Mouse (Mus musculus): ENCODE results near the gene Acadvl. TPM values are rescaled to one million over a fixed set of nuclear protein-coding genes. Genes with fewer than 3 reads are reported as not detected.

Acadvl gene
- total and polyA plus RNA-seq, 3 experiments = 92.5 to 123 TPM; not detected in 1

DNA sequence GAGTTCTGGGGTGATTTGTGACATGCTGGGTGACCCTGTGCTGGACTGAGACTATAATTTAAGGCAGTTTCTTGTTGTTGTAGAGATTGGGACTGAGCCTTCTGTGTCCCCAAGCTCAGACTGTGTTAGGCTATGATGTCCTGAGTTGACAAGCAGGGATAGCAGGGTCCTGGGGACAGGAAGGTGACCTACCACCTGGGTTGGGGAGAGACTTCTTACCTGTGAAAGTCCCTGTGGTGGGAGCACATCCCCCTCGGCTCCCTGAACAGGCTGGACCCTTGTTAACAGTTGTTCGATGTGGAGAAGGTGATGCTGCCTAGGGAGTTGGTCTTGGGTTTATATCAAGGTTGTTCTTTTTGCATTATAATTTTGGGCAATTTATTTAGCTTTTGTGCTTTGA, 12.7 kb downstream of the Acadvl start:
- Histone ChIP-seq H3K4me3 (ENCODE audit: control insufficient read depth in 1 of 2, insufficient read depth in 1 of 2, low read depth in 2 of 2, low read length in 2 of 2) (no peak overlapping the region), H3K9ac (ENCODE audit: control insufficient read depth, low read depth, low read length, poor library complexity, severe bottlenecking) (no peak overlapping the region), H3K9me3 (replicated peaks; ENCODE audit: insufficient read depth, low read length) (no peaks in the 10 kb centered on the region), H3K36me3 (ENCODE audit: control insufficient read depth in 1 of 2, insufficient read depth in 2 of 2, low read length in 2 of 2) (peaks cover 8 to 37% of the 10 kb centered on the region in 2 experiments), H3K27me3 (ENCODE audit: control insufficient read depth in 1 of 2, insufficient read depth in 2 of 2, low read length in 2 of 2) (no peaks in the 10 kb centered on the region), H3K4me1 (ENCODE audit: control insufficient read depth in 1 of 2, insufficient read depth in 2 of 2, low read length in 2 of 2) (peaks cover 16 to 36% of the 10 kb centered on the region in 2 experiments), H3K79me2 (ENCODE audit: control insufficient read depth, insufficient read depth, low read length, poor library complexity) (peaks cover 35% of the 10 kb centered on the region), H3K27ac (ENCODE audit: control insufficient read depth, low read depth, low read length) (no peak overlapping the region)
- TF ChIP-seq RCOR1 (IDR thresholded peaks at IDR 0.05; ENCODE audit: low read depth, low read length) (no peak), MAZ (IDR thresholded peaks at IDR 0.05; ENCODE audit: low read depth, low read length) (no peak), KAT2A (conservative IDR thresholded peaks at IDR 0.05; ENCODE audit: low read depth, low read length) (no peak), RAD21 (IDR thresholded peaks at IDR 0.05; ENCODE audit: low read depth, low read length) (no peak), POLR2AphosphoS5 (IDR thresholded peaks at IDR 0.05; ENCODE audit: borderline replicate concordance, low read depth, low read length) (no peak), TBP (IDR thresholded peaks at IDR 0.05; ENCODE audit: low read depth, low read length) (no peak), HCFC1 (IDR thresholded peaks at IDR 0.05; ENCODE audit: low read depth, low read length) (no peak), NELFE (IDR thresholded peaks at IDR 0.05; ENCODE audit: low read depth, low read length) (no peak), ZKSCAN1 (IDR thresholded peaks at IDR 0.05; ENCODE audit: low read depth, low read length) (no peak), E2F4 (IDR thresholded peaks at IDR 0.05; ENCODE audit: borderline replicate concordance, low read depth, low read length) (no peak), NRF1 (IDR thresholded peaks at IDR 0.05; ENCODE audit: insufficient read depth, low read depth, low read length, poor library complexity, severe bottlenecking) (no peak)
- no peak for DNase-seq (ENCODE audit: low read depth, low spot score)

DNA sequence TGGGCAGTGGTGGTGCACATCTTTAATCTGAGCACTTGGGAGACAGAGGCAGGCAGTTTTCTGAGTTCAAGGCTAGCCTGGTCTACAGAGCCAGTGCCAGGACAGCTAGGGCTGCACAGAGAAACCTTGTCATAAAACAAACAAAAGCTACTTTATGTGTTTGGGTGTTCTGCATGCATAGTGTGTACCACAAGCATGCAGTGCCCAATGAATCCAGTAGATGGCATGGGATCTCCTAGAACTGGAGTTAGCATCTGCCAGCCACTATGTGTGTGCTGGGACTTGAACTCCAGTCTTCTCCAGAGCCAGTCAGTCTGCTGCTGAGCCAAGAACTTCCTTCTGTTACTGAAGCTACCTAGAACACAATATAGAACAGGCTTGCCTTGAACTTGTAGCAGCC, 13.3 kb downstream of the Acadvl start:
- no peak overlapping the region for H3K27ac ChIP-seq (ENCODE audit: control insufficient read depth, low read depth, low read length)
- no peak for TF ChIP-seq MYC (IDR thresholded peaks at IDR 0.05; ENCODE audit: low read depth, low read length)
- no peak for TF ChIP-seq EP300 (IDR thresholded peaks at IDR 0.05; ENCODE audit: low read depth in 1 of 2, low read length in 2 of 2)
- TF ChIP-seq TCF12 (IDR thresholded peaks at IDR 0.05; ENCODE audit: low read depth, low read length) = no peak
- no peak for TF ChIP-seq BHLHE40 (IDR thresholded peaks at IDR 0.05; ENCODE audit: borderline replicate concordance, low read depth, low read length)
- TF ChIP-seq NELFE (IDR thresholded peaks at IDR 0.05; ENCODE audit: low read depth, low read length) = no peak
- TF ChIP-seq MAFK (IDR thresholded peaks at IDR 0.05; ENCODE audit: borderline replicate concordance, low read depth, low read length) = no peak
- no peak for TF ChIP-seq SIN3A (IDR thresholded peaks at IDR 0.05; ENCODE audit: low read length)
- TF ChIP-seq ZMIZ1 (IDR thresholded peaks at IDR 0.05; ENCODE audit: low read depth, low read length) = no peak
- peaks cover 40% of the 10 kb centered on the region for H3K79me2 ChIP-seq (ENCODE audit: control insufficient read depth, insufficient read depth, low read length, poor library complexity)
- DNase-seq (ENCODE audit: low read depth, low spot score) = peak; percentile 35
- no peaks in the 10 kb centered on the region for H3K27me3 ChIP-seq (ENCODE audit: control insufficient read depth in 1 of 2, insufficient read depth in 2 of 2, low read length in 2 of 2)
- peak overlapping the region; percentile 87 for H3K9ac ChIP-seq (ENCODE audit: control insufficient read depth, low read depth, low read length, poor library complexity, severe bottlenecking)
- H3K36me3 ChIP-seq (ENCODE audit: control insufficient read depth in 1 of 2, insufficient read depth in 2 of 2, low read length in 2 of 2) = peaks cover 8 to 39% of the 10 kb centered on the region in 2 experiments
- no peaks in the 10 kb centered on the region for H3K9me3 ChIP-seq (replicated peaks; ENCODE audit: insufficient read depth, low read length)
- peak overlapping the region; percentile 69 to 83 for H3K4me3 ChIP-seq (ENCODE audit: control insufficient read depth in 1 of 2, insufficient read depth in 1 of 2, low read depth in 2 of 2, low read length in 2 of 2)
- H3K4me1 ChIP-seq (ENCODE audit: control insufficient read depth in 1 of 2, insufficient read depth in 2 of 2, low read length in 2 of 2) = peaks cover 16 to 38% of the 10 kb centered on the region in 2 experiments
